Mouse (Mus musculus): ENCODE results near the gene Dchs1. TPM values are rescaled to one million over a fixed set of nuclear protein-coding genes. Genes with fewer than 3 reads are reported as not detected.

The Dchs1 gene
- polyA plus RNA-seq, 1 experiment, result 0.49 TPM

DNA sequence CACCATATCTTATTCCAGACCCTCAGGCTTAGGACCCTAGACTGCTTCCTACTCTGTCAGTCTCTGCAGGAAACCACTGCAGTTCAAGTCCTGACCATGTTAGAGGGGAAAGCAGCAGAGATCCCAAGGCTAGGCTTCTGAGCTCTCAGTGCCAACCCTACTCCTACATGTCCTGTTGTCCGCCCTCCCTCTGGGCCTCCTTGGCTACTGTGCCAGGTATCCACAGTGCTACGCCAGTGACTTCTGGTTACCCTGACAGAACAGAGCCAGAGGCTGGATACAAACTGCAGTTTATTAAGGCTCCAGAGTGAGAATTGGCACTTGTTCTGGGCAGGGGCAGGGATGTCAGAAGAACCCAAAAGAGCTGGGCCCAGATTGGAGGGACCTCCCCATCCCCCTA lies 34.7 kb downstream of the Dchs1 start:
- peak overlapping the region; percentile 52 for H3K4me3 ChIP-seq
- TF ChIP-seq SRF (IDR thresholded peaks at IDR 0.05; ENCODE audit: control insufficient read depth, insufficient read length, low read depth) (no peak), POLR2AphosphoS2 (IDR thresholded peaks at IDR 0.05; ENCODE audit: insufficient read length, low read depth) (no peak), MYOG (IDR thresholded peaks at IDR 0.05; ENCODE audit: control insufficient read depth in 1 of 3, insufficient read depth in 1 of 3, insufficient read length in 2 of 3, low read depth in 2 of 3) (no peak), CEBPB (IDR thresholded peaks at IDR 0.05; ENCODE audit: insufficient read depth, poor library complexity, severe bottlenecking) (no peak), TCF3 (IDR thresholded peaks at IDR 0.05; ENCODE audit: insufficient read length, low read depth) (no peak), REST (IDR thresholded peaks at IDR 0.05; ENCODE audit: insufficient read depth, insufficient read length) (no peak), MAX (IDR thresholded peaks at IDR 0.05; ENCODE audit: low read depth) (no peak), MYOD1 (IDR thresholded peaks at IDR 0.05; ENCODE audit: control insufficient read depth in 1 of 3, insufficient read length in 2 of 3, low read depth in 2 of 3) (no peak)
- no peaks in the 10 kb centered on the region for H3K79me2 ChIP-seq (ENCODE audit: control insufficient read depth, insufficient read depth)
- no peak overlapping the region for H3K4me2 ChIP-seq (ENCODE audit: low read depth)
- H3K36me3 ChIP-seq (ENCODE audit: control insufficient read depth, insufficient read depth), result no peaks in the 10 kb centered on the region
- peaks cover 14% of the 10 kb centered on the region for H3K27me3 ChIP-seq (ENCODE audit: control insufficient read depth, insufficient read depth, insufficient read length)
- no peak overlapping the region for H3ac ChIP-seq (ENCODE audit: control insufficient read depth, insufficient read length)

DNA sequence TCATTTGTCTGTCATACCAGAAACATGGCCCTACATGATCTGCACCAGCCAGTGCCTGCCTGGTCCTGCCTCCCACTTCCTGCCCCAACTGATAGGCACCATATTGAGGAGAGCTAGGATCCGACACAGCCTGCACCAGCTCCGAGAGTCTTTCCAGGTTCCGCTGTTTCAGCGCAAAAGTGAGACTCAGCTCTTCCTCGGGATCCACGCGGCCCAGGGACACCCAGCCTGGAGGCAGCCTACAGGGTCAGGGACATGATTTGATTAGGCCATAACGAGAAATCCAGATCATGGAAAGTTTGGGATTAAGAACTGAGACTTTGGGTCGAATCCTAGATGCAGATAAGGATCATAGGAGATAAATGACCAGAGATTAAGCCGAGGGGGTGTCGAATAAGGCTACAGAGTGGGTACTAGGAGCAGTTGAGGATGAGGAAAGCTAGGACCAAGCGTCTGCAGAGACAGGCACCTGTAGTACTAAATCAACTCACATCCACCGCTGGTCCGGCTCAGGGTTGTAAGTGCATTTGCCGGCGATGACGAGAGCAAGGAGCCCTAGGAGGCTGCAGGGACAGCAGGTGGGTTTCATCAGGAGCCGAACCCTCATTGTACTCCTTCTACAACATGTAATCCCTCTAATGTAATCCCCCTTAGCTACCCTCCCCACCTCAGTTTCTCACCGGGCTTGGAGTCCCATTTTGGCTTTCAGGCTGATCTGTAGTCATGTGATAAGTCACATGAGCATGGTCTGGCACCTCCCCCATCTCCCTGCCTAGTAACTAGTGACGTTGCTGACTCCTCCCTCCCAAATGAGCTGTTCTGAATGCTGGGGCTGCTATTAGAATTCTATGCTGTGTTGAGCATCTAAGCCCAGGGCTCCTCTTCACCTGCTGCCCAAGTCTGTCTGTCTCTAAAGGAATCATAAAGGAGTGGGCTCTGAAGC lies 35.7 kb downstream of the Dchs1 start, which contains the start of gene Tpp1:
TSS of gene Tpp1 (minus strand) at position 745 of the 943 bp plus-strand sequence.
- TF ChIP-seq TCF3 (IDR thresholded peaks at IDR 0.05; ENCODE audit: insufficient read length, low read depth), result no peak
- TF ChIP-seq MYOG (IDR thresholded peaks at IDR 0.05; ENCODE audit: control insufficient read depth in 1 of 3, insufficient read depth in 1 of 3, insufficient read length in 2 of 3, low read depth in 2 of 3), result no peak
- TF ChIP-seq TCF12 (IDR thresholded peaks at IDR 0.05; ENCODE audit: insufficient read depth, poor library complexity, severe bottlenecking), result no peak
- TF ChIP-seq E2F4 (IDR thresholded peaks at IDR 0.05; ENCODE audit: insufficient read depth), result no peak
- TF ChIP-seq USF1 (IDR thresholded peaks at IDR 0.05; ENCODE audit: low read depth), result peak; percentile 100
- TF ChIP-seq SRF (IDR thresholded peaks at IDR 0.05; ENCODE audit: control insufficient read depth, insufficient read length, low read depth), result no peak
- TF ChIP-seq CEBPB (IDR thresholded peaks at IDR 0.05; ENCODE audit: insufficient read depth, poor library complexity, severe bottlenecking), result no peak
- TF ChIP-seq REST (IDR thresholded peaks at IDR 0.05; ENCODE audit: insufficient read depth, insufficient read length), result no peak
- no peak for TF ChIP-seq MYOD1 (IDR thresholded peaks at IDR 0.05; ENCODE audit: control insufficient read depth in 1 of 3, insufficient read length in 2 of 3, low read depth in 2 of 3)
- TF ChIP-seq POLR2AphosphoS2 (IDR thresholded peaks at IDR 0.05; ENCODE audit: insufficient read length, low read depth), result peak; percentile 25
- TF ChIP-seq MAX (IDR thresholded peaks at IDR 0.05; ENCODE audit: low read depth), result no peak
- peak; percentile 21 for TF ChIP-seq POLR2A (IDR thresholded peaks at IDR 0.05; ENCODE audit: insufficient read length, low read depth)
- Histone ChIP-seq H3K4me2 (ENCODE audit: low read depth) (peak within 1 kb of the TSS; percentile 99), H3ac (ENCODE audit: control insufficient read depth, insufficient read length) (peak within 1 kb of the TSS; percentile 19), H3K27me3 (ENCODE audit: control insufficient read depth, insufficient read depth, insufficient read length) (peaks cover 12% of the 10 kb centered on the region), H3K36me3 (ENCODE audit: control insufficient read depth, insufficient read depth) (no peaks in the 10 kb centered on the region), H3K79me2 (ENCODE audit: control insufficient read depth, insufficient read depth) (no peaks in the 10 kb centered on the region), H3K4me3 (peak within 1 kb of the TSS; percentile 52)

DNA sequence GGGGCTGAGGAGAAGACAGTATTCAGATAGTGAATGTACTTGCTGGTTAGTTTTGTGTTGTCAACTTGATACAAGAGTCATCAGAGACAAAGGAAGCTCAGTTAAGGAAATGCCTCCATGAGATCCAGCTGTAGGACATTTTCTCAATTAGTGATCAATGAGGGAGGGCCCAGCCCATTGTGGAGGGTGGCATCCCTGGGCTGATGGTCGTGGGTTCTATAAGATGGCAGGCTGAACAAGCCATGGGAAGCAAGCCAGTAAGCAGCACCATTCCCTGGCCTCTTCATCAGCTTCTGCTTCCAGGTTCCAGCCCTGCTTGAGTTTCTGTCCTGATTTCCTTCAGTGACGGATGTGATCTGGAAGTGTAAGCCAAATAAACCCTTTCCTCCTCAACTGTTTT lies 39.7 kb downstream of the Dchs1 start:
- TF ChIP-seq USF1 (IDR thresholded peaks at IDR 0.05; ENCODE audit: low read depth), result no peak
- TF ChIP-seq E2F4 (IDR thresholded peaks at IDR 0.05; ENCODE audit: insufficient read depth), result no peak
- TF ChIP-seq MYOG (IDR thresholded peaks at IDR 0.05; ENCODE audit: control insufficient read depth in 1 of 3, insufficient read depth in 1 of 3, insufficient read length in 2 of 3, low read depth in 2 of 3), result no peak
- no peak for TF ChIP-seq POLR2AphosphoS2 (IDR thresholded peaks at IDR 0.05; ENCODE audit: insufficient read length, low read depth)
- TF ChIP-seq MAX (IDR thresholded peaks at IDR 0.05; ENCODE audit: low read depth), result no peak
- no peak for TF ChIP-seq TCF3 (IDR thresholded peaks at IDR 0.05; ENCODE audit: insufficient read length, low read depth)
- TF ChIP-seq MYOD1 (IDR thresholded peaks at IDR 0.05; ENCODE audit: control insufficient read depth in 1 of 3, insufficient read length in 2 of 3, low read depth in 2 of 3), result no peak
- TF ChIP-seq CEBPB (IDR thresholded peaks at IDR 0.05; ENCODE audit: insufficient read depth, poor library complexity, severe bottlenecking), result no peak
- TF ChIP-seq POLR2A (IDR thresholded peaks at IDR 0.05; ENCODE audit: insufficient read length, low read depth), result no peak
- no peak for TF ChIP-seq REST (IDR thresholded peaks at IDR 0.05; ENCODE audit: insufficient read depth, insufficient read length)
- TF ChIP-seq SRF (IDR thresholded peaks at IDR 0.05; ENCODE audit: control insufficient read depth, insufficient read length, low read depth), result no peak
- TF ChIP-seq TCF12 (IDR thresholded peaks at IDR 0.05; ENCODE audit: insufficient read depth, poor library complexity, severe bottlenecking), result no peak
- Histone ChIP-seq H3K79me2 (ENCODE audit: control insufficient read depth, insufficient read depth) (peaks cover 5% of the 10 kb centered on the region), H3K27me3 (ENCODE audit: control insufficient read depth, insufficient read depth, insufficient read length) (no peaks in the 10 kb centered on the region), H3K36me3 (ENCODE audit: control insufficient read depth, insufficient read depth) (peaks cover 5% of the 10 kb centered on the region), H3K4me3 (no peak overlapping the region), H3ac (ENCODE audit: control insufficient read depth, insufficient read length) (no peak overlapping the region), H3K4me2 (ENCODE audit: low read depth) (no peak overlapping the region)

DNA sequence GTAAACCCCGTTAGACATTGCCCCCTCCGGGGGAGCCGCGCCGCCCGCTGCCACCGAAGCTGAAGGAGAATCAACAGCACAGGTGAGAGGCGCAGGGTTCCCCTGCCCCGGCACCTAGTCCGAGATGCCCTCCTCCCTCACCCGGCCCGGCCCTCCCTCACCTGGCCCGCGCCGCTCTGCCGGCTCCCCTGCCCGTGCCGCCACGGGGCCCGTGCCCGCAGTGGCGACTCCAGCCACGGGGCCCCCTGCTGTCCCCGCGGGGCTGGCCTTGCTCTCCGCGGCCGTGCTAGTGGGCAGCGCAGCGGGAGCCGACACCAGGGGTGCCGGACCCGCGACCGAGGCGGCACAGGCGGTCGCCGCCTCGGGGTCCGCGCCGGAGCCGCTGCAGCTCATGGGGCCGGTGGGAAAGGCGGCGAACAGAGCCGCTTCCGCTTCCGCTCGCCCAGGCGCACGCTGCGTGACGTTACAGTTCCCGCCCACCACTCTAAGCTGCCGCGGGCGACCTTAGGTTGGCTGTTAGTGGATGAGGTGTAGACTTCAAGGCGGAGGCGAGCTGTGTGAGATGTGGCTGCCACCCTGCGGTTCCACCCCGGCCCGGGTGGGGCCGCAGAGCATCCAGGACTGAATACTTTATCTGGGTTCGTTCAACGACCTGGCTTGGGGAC lies 43.4 kb downstream of the Dchs1 start, which contains the start of gene Taf10:
TSS of gene Taf10 (minus strand) at position 436 of the 665 bp plus-strand sequence.
- peak within 1 kb of the TSS; percentile 68 for H3K4me2 ChIP-seq (ENCODE audit: low read depth)
- peaks cover 23% of the 10 kb centered on the region for H3K36me3 ChIP-seq (ENCODE audit: control insufficient read depth, insufficient read depth)
- H3K4me3 ChIP-seq, result peak within 1 kb of the TSS; percentile 32
- H3ac ChIP-seq (ENCODE audit: control insufficient read depth, insufficient read length), result peak within 1 kb of the TSS; percentile 51
- H3K27me3 ChIP-seq (ENCODE audit: control insufficient read depth, insufficient read depth, insufficient read length), result no peaks in the 10 kb centered on the region
- TF ChIP-seq TCF12 (IDR thresholded peaks at IDR 0.05; ENCODE audit: insufficient read depth, poor library complexity, severe bottlenecking), result no peak
- TF ChIP-seq POLR2A (IDR thresholded peaks at IDR 0.05; ENCODE audit: insufficient read length, low read depth), result peak; percentile 80
- no peak for TF ChIP-seq USF1 (IDR thresholded peaks at IDR 0.05; ENCODE audit: low read depth)
- no peak for TF ChIP-seq E2F4 (IDR thresholded peaks at IDR 0.05; ENCODE audit: insufficient read depth)
- TF ChIP-seq SRF (IDR thresholded peaks at IDR 0.05; ENCODE audit: control insufficient read depth, insufficient read length, low read depth), result no peak
- TF ChIP-seq POLR2AphosphoS2 (IDR thresholded peaks at IDR 0.05; ENCODE audit: insufficient read length, low read depth), result peak; percentile 84
- TF ChIP-seq MYOD1 (IDR thresholded peaks at IDR 0.05; ENCODE audit: control insufficient read depth in 1 of 3, insufficient read length in 2 of 3, low read depth in 2 of 3), result no peak
- TF ChIP-seq MYOG (IDR thresholded peaks at IDR 0.05; ENCODE audit: control insufficient read depth in 1 of 3, insufficient read depth in 1 of 3, insufficient read length in 2 of 3, low read depth in 2 of 3), result peak in 1 of 3 experiments; percentile 25
- TF ChIP-seq CEBPB (IDR thresholded peaks at IDR 0.05; ENCODE audit: insufficient read depth, poor library complexity, severe bottlenecking), result no peak
- TF ChIP-seq REST (IDR thresholded peaks at IDR 0.05; ENCODE audit: insufficient read depth, insufficient read length), result no peak
- peaks cover 25% of the 10 kb centered on the region for H3K79me2 ChIP-seq (ENCODE audit: control insufficient read depth, insufficient read depth)

All from myocyte (in vitro differentiated cells).